Mouse (Mus musculus): ENCODE measurements around the gene Pard3. TPM values are rescaled to one million over a fixed set of nuclear protein-coding genes. Genes with fewer than 3 reads are reported as not detected.
A peak's percentile ranks its signal among the peaks of the same experiment; 100 is the strongest.

The Pard3 gene
- polyA plus RNA-seq, 2 experiments, result 4.5 TPM

GRCm38 (mm10) chr8:127159421-127159966 is 95.8 kb downstream of the Pard3 start:
- Histone ChIP-seq H3K4me1 (replicated peaks; ENCODE audit: control insufficient read depth in 2 of 2, insufficient read depth in 2 of 2, low read length in 1 of 2) (no peaks in the 10 kb centered on the region; a peak in 1 of 4 replicates), H3K27me3 (ENCODE audit: control insufficient read depth, insufficient read depth, low read length) (no peaks in the 10 kb centered on the region), H3K27ac (no peak overlapping the region), H3K4me2 (ENCODE audit: low read depth) (no peak overlapping the region), H3K36me3 (replicated peaks; ENCODE audit: control insufficient read depth, insufficient read depth, low read depth) (no peaks in the 10 kb centered on the region), H3K9me3 (ENCODE audit: control insufficient read depth, low read length) (no peaks in the 10 kb centered on the region), H3K9ac (replicated peaks) (no peak overlapping the region), H3K4me3 (ENCODE audit: insufficient read depth in 1 of 2, low read depth in 2 of 2, low read length in 2 of 2) (no peak overlapping the region)
- no peak for DNase-seq (ENCODE audit: low read depth in 3 of 3, low spot score in 3 of 3)
- no peak for TF ChIP-seq CTCF (IDR thresholded peaks at IDR 0.05; ENCODE audit: low read depth)
- no peak for TF ChIP-seq EP300 (IDR thresholded peaks at IDR 0.05; ENCODE audit: low read depth)
- no peak for ATAC-seq (ENCODE audit: insufficient read depth)
- WGBS (ENCODE audit: insufficient replicate concordance), result 57% methylated on average over 3 of the region's 3 CpGs

- no peak for TF ChIP-seq CTCF (IDR thresholded peaks at IDR 0.05; ENCODE audit: low read depth)
- no peak for TF ChIP-seq EP300 (IDR thresholded peaks at IDR 0.05; ENCODE audit: low read depth)
- DNase-seq (ENCODE audit: low read depth in 3 of 3, low spot score in 3 of 3), result no peak
- Histone ChIP-seq H3K9ac (replicated peaks) (no peak overlapping the region), H3K9me3 (ENCODE audit: control insufficient read depth, low read length) (no peaks in the 10 kb centered on the region), H3K4me2 (ENCODE audit: low read depth) (no peak overlapping the region), H3K4me3 (ENCODE audit: insufficient read depth in 1 of 2, low read depth in 2 of 2, low read length in 2 of 2) (no peak overlapping the region), H3K4me1 (replicated peaks; ENCODE audit: control insufficient read depth in 2 of 2, insufficient read depth in 2 of 2, low read length in 1 of 2) (no peaks in the 10 kb centered on the region), H3K27ac (no peak overlapping the region), H3K27me3 (ENCODE audit: control insufficient read depth, insufficient read depth, low read length) (no peaks in the 10 kb centered on the region), H3K36me3 (replicated peaks; ENCODE audit: control insufficient read depth, insufficient read depth, low read depth) (no peaks in the 10 kb centered on the region)
- ATAC-seq (ENCODE audit: insufficient read depth), result 0 out of 2 replicates have a peak, but pooled peaks have one; percentile 18
- WGBS (ENCODE audit: insufficient replicate concordance), result 48% methylated on average over 7 of the region's 7 CpGs
Measured at GRCm38 (mm10) chr8:127161854-127162253, 98.2 kb downstream of the Pard3 start.

GRCm38 (mm10) chr8:127162821-127163220 is 99.1 kb downstream of the Pard3 start:
- TF ChIP-seq EP300 (IDR thresholded peaks at IDR 0.05; ENCODE audit: low read depth) (no peak), CTCF (IDR thresholded peaks at IDR 0.05; ENCODE audit: low read depth) (no peak)
- WGBS (ENCODE audit: insufficient replicate concordance), result 42% methylated on average over 1 of the region's 1 CpGs
- DNase-seq (ENCODE audit: low read depth in 3 of 3, low spot score in 3 of 3) (no peak), ATAC-seq (ENCODE audit: insufficient read depth) (no peak)
- no peaks in the 10 kb centered on the region for H3K9me3 ChIP-seq (ENCODE audit: control insufficient read depth, low read length)
- no peak overlapping the region for H3K9ac ChIP-seq (replicated peaks)
- no peaks in the 10 kb centered on the region for H3K4me1 ChIP-seq (replicated peaks; ENCODE audit: control insufficient read depth in 2 of 2, insufficient read depth in 2 of 2, low read length in 1 of 2)
- no peaks in the 10 kb centered on the region for H3K27me3 ChIP-seq (ENCODE audit: control insufficient read depth, insufficient read depth, low read length)
- no peak overlapping the region for H3K4me3 ChIP-seq (ENCODE audit: insufficient read depth in 1 of 2, low read depth in 2 of 2, low read length in 2 of 2)
- H3K4me2 ChIP-seq (ENCODE audit: low read depth), result no peak overlapping the region
- no peak overlapping the region for H3K27ac ChIP-seq
- no peaks in the 10 kb centered on the region for H3K36me3 ChIP-seq (replicated peaks; ENCODE audit: control insufficient read depth, insufficient read depth, low read depth)

- TF ChIP-seq CTCF (IDR thresholded peaks at IDR 0.05; ENCODE audit: low read depth) (no peak), EP300 (IDR thresholded peaks at IDR 0.05; ENCODE audit: low read depth) (no peak)
- no peaks in the 10 kb centered on the region for H3K9me3 ChIP-seq (ENCODE audit: control insufficient read depth, low read length)
- no peak overlapping the region for H3K27ac ChIP-seq
- DNase-seq (ENCODE audit: low read depth in 3 of 3, low spot score in 3 of 3) (no peak), ATAC-seq (ENCODE audit: insufficient read depth) (no peak)
- WGBS (ENCODE audit: insufficient replicate concordance), result 66% methylated on average over 12 of the region's 12 CpGs
- no peaks in the 10 kb centered on the region for H3K36me3 ChIP-seq (replicated peaks; ENCODE audit: control insufficient read depth, insufficient read depth, low read depth)
- H3K4me2 ChIP-seq (ENCODE audit: low read depth), result no peak overlapping the region
- no peak overlapping the region for H3K9ac ChIP-seq (replicated peaks)
- no peak overlapping the region for H3K4me3 ChIP-seq (ENCODE audit: insufficient read depth in 1 of 2, low read depth in 2 of 2, low read length in 2 of 2)
- no peaks in the 10 kb centered on the region for H3K4me1 ChIP-seq (replicated peaks; ENCODE audit: control insufficient read depth in 2 of 2, insufficient read depth in 2 of 2, low read length in 1 of 2)
- H3K27me3 ChIP-seq (ENCODE audit: control insufficient read depth, insufficient read depth, low read length), result no peaks in the 10 kb centered on the region
Measured at GRCm38 (mm10) chr8:127164326-127165280, 100.9 kb downstream of the Pard3 start.

- Histone ChIP-seq H3K27me3 (ENCODE audit: control insufficient read depth, insufficient read depth, low read length) (no peaks in the 10 kb centered on the region), H3K4me1 (replicated peaks; ENCODE audit: control insufficient read depth in 2 of 2, insufficient read depth in 2 of 2, low read length in 1 of 2) (no peaks in the 10 kb centered on the region), H3K9ac (replicated peaks) (no peak overlapping the region), H3K36me3 (replicated peaks; ENCODE audit: control insufficient read depth, insufficient read depth, low read depth) (no peaks in the 10 kb centered on the region), H3K9me3 (ENCODE audit: control insufficient read depth, low read length) (no peaks in the 10 kb centered on the region), H3K4me2 (ENCODE audit: low read depth) (no peak overlapping the region), H3K4me3 (ENCODE audit: insufficient read depth in 1 of 2, low read depth in 2 of 2, low read length in 2 of 2) (no peak overlapping the region), H3K27ac (no peak overlapping the region)
- TF ChIP-seq CTCF (IDR thresholded peaks at IDR 0.05; ENCODE audit: low read depth), result no peak
- no peak for TF ChIP-seq EP300 (IDR thresholded peaks at IDR 0.05; ENCODE audit: low read depth)
- no peak for ATAC-seq (ENCODE audit: insufficient read depth)
- WGBS (ENCODE audit: insufficient replicate concordance), result 61% methylated on average over 2 of the region's 2 CpGs
- no peak for DNase-seq (ENCODE audit: low read depth in 3 of 3, low spot score in 3 of 3)
Measured at GRCm38 (mm10) chr8:127168496-127168895, 104.8 kb downstream of the Pard3 start.
